Mouse (Mus musculus) mouse embryonic stem cell (cell line): ENCODE data around the gene Reep6.

Experiments
- in situ Hi-C, 2 experiments: fragments of 300-500 bp; cut with MboI; formaldehyde crosslinking; loops; 1 replicate in 1 of 2; 3 replicates in 1 of 2; pipeline ENCODE4 v1.14.3; 2019 to 2020; ENCODE audit warnings: low sequenced_read_pairs in 2 of 2, low pct_unique_long_range_greater_than_20kb in 1 of 2, mixed read lengths in 1 of 2; ENCODE audit not compliant: unreplicated experiment in 1 of 2

Gene Reep6

GRCm38 (mm10) chr10:80371411-80371966 is 41.7 kb downstream of the Reep6 start:
- in situ Hi-C loops, result loop anchor here in 1 of 2 experiments (5.0 to 25.0 kb wide), 2 partner anchors 136 to 184 kb away; partner anchors contain the start of gene Efna2

- in situ Hi-C loops, result loop anchor here in 1 of 2 experiments (5.0 to 25.0 kb wide), 2 partner anchors 135 to 185 kb away; partner anchors contain the start of gene Efna2
Measured at GRCm38 (mm10) chr10:80371983-80372382, 42.2 kb downstream of the Reep6 start.

- in situ Hi-C loops, result loop anchor here in 1 of 2 experiments (5.0 to 25.0 kb wide), 2 partner anchors 135 to 185 kb away; partner anchors contain the start of gene Efna2
Measured at GRCm38 (mm10) chr10:80372706-80373105, 43.0 kb downstream of the Reep6 start.

- in situ Hi-C loops, result loop anchor here in 1 of 2 experiments (5.0 to 25.0 kb wide), 2 partner anchors 133 to 187 kb away; partner anchors contain the start of gene Efna2
Measured at GRCm38 (mm10) chr10:80374063-80374462, 44.3 kb downstream of the Reep6 start.

GRCm38 (mm10) chr10:80376160-80376559 is 46.4 kb downstream of the Reep6 start:
- in situ Hi-C loops, result no loop called here

GRCm38 (mm10) chr10:80377716-80378115 is 48.0 kb downstream of the Reep6 start:
- in situ Hi-C loops, result no loop called here

- in situ Hi-C loops, result no loop called here
Measured at GRCm38 (mm10) chr10:80382641-80383365, 53.0 kb downstream of the Reep6 start.

GRCm38 (mm10) chr10:80383431-80383830 is 53.7 kb downstream of the Reep6 start:
- in situ Hi-C loops, result no loop called here

- in situ Hi-C loops, result no loop called here
Measured at GRCm38 (mm10) chr10:80384115-80384639, 54.4 kb downstream of the Reep6 start.

GRCm38 (mm10) chr10:80384709-80385108 is 55.0 kb downstream of the Reep6 start:
- in situ Hi-C loops, result no loop called here

GRCm38 (mm10) chr10:80385310-80385709 is 55.6 kb downstream of the Reep6 start:
- in situ Hi-C loops, result no loop called here
